In the genomic region with DNA sequence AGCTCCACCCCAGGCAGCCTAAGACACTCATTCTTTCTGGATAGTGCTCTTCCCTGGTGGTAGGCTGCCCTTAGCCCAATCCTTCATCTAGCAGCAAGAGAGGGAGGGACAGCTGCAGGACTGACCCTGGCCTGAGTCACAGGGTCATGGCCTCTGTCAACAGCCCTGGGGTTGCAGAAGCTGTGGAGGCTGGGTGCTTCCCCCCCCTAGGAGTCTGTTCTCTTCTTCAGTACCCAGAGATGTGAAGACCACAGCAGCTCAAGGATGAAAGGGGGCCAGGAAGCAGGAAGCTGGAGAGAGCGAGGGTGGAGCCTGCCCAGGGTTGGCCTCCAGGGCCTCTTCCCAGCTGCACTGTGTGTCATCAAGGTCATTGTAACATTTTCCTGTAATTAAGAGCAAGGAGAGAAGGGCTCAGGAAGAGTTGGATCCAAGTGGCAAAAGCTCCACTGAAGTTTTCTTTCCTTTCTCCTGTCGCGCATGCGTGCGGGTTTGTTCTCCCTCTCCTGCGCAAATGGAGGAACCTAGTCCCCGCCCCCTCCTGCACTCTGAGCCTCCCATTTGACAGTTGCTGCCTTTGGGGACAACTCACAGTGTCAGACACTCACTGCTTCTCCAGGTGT, we compare ENCODE assay signal across 7 mouse cellular contexts. TPM values are rescaled to one million over a fixed set of nuclear protein-coding genes. Genes with fewer than 3 reads are reported as not detected.
DNase-seq lines count a peak whose midpoint lies in the region; ATAC-seq lines count a peak whose summit lies in the region.

No protein-coding gene starts in this region.

- no peak overlapping the region for H3K27ac ChIP-seq in heart, embryonic 12.5 days (ENCODE audit: poor library complexity, severe bottlenecking)
- H3K27ac ChIP-seq in liver, embryonic 13.5 days, result peak overlapping the region; percentile 10; the same call in 1 of the 2 replicates

- no peaks in the 10 kb centered on the region for H3K9me3 ChIP-seq in heart, embryonic 12.5 days (replicated peaks)
- no peaks in the 10 kb centered on the region for H3K9me3 ChIP-seq in liver, embryonic 13.5 days (replicated peaks)

- H3K27me3 ChIP-seq in heart, embryonic 12.5 days (replicated peaks), result peaks cover 17% of the 10 kb centered on the region
- no peaks in the 10 kb centered on the region for H3K27me3 ChIP-seq in liver, embryonic 13.5 days

- WGBS in heart, embryonic 12.5 days, result 37% methylated on average over 7 of the region's 7 CpGs
- 24% methylated on average over 7 of the region's 7 CpGs for WGBS in liver, embryonic 13.5 days (ENCODE audit: insufficient replicate concordance)

- H3K4me2 ChIP-seq in heart, embryonic 12.5 days, result peak overlapping the region; percentile 35
- peak overlapping the region; percentile 45 for H3K4me2 ChIP-seq in liver, embryonic 13.5 days

- peaks cover 31% of the 10 kb centered on the region for H3K4me1 ChIP-seq in heart, embryonic 12.5 days (replicated peaks)
- H3K4me1 ChIP-seq in liver, embryonic 13.5 days (replicated peaks), result peaks cover 45% of the 10 kb centered on the region

- H3K36me3 ChIP-seq in heart, embryonic 12.5 days, result no peaks in the 10 kb centered on the region
- H3K36me3 ChIP-seq in liver, embryonic 13.5 days, result no peaks in the 10 kb centered on the region

- H3K9ac ChIP-seq in heart, embryonic 12.5 days, result no peak overlapping the region
- H3K9ac ChIP-seq in liver, embryonic 13.5 days, result peak overlapping the region; percentile 22; the same call in 1 of the 2 replicates

- DNase-seq in CD4-positive helper T cell, adult 2 months (ENCODE audit: low read depth, low spot score), result peak; percentile 48
- peak; percentile 86 for DNase-seq in R1 (ENCODE audit: low read depth, low spot score)
- DNase-seq in liver, embryonic 13.5 days, result peak; percentile 54
- peak; percentile 80 to 81 for DNase-seq in thymus, postnatal 10 days (ENCODE audit: low spot score in 2 of 2)
- no peak for DNase-seq in cerebellum, postnatal 25 days
- no peak for DNase-seq in cerebellum, adult 9-11 months

- no peak for ATAC-seq in heart, embryonic 12.5 days (ENCODE audit: insufficient number of reproducible peaks, low FRiP score)
- peak; percentile 35; the same call in 1 of the 2 replicates for ATAC-seq in liver, embryonic 13.5 days (ENCODE audit: low read depth)

- H3K4me3 ChIP-seq in heart, embryonic 12.5 days, result no peak overlapping the region
- peak overlapping the region; percentile 25; the same call in 1 of the 2 replicates for H3K4me3 ChIP-seq in liver, embryonic 13.5 days (replicated peaks)

RNA-seq across cellular contexts. Expression of gene Tbc1d22a, which starts 10.2 kb away (rescaled TPM):
- 10.3 and 10.7 TPM in 2 replicates for polyA plus RNA-seq in heart, embryonic 12.5 days (2016; fragmentation: Nextera tagmentation; extraction: Ambion mirVana)
- polyA plus RNA-seq in liver, embryonic 13.5 days (2015; fragmentation: Nextera tagmentation; extraction: Ambion mirVana), result 7.3 and 7.4 TPM in 2 replicates

RNA-seq across cellular contexts. Expression of gene Cerk, which starts 18.1 kb away (rescaled TPM):
- polyA plus RNA-seq in heart, embryonic 12.5 days (2016; fragmentation: Nextera tagmentation; extraction: Ambion mirVana), result 15.3 and 16.3 TPM in 2 replicates
- 3.2 and 3.7 TPM in 2 replicates for polyA plus RNA-seq in liver, embryonic 13.5 days (2015; fragmentation: Nextera tagmentation; extraction: Ambion mirVana)

Comparison
In these comparisons a context has a peak if more than half of its experiments do, and no peak if none do; other contexts are left out.
1. DNase-seq: peak in CD4-positive helper T cell, adult 2 months (single experiment), R1 (single experiment), liver, embryonic 13.5 days (single experiment) and thymus, postnatal 10 days (2 of 2); none in cerebellum, postnatal 25 days (0 of 2) and cerebellum, adult 9-11 months (single experiment).